ENCODE assay signal across 11 mouse cellular contexts in genomic region chr8:70561357-70561756, GRCm38 (mm10). TPM values are rescaled to one million over a fixed set of nuclear protein-coding genes. Genes with fewer than 3 reads are reported as not detected.
DNase-seq lines count a peak whose midpoint lies in the region; ATAC-seq lines count a peak whose summit lies in the region.
"Had no signal": no experiment of that assay in that cellular context is flagged by ENCODE, and none has a peak within 500 bp of the region (broad histone marks: within the 10 kb centered on the region; RNA-seq: fewer than 3 reads in every experiment).

No protein-coding gene starts in this region.

- no peaks in the 10 kb centered on the region for H3K36me3 ChIP-seq in hindbrain, embryonic 10.5 days
- no peaks in the 10 kb centered on the region for H3K36me3 ChIP-seq in hindbrain, embryonic 16.5 days (ENCODE audit: control insufficient read depth, insufficient read depth, low read length)
- no peaks in the 10 kb centered on the region for H3K36me3 ChIP-seq in lung, embryonic 16.5 days (ENCODE audit: control insufficient read depth, insufficient read depth, low read length)
- H3K36me3 ChIP-seq in heart, embryonic 16.5 days (ENCODE audit: control insufficient read depth, insufficient read depth), result no peaks in the 10 kb centered on the region
- peaks cover 2% of the 10 kb centered on the region; the same call in 1 of the 2 replicates for H3K36me3 ChIP-seq in stomach, embryonic 14.5 days (ENCODE audit: control insufficient read depth, insufficient read depth, low read length)
- no peaks in the 10 kb centered on the region for H3K36me3 ChIP-seq in forebrain, embryonic 11.5 days (ENCODE audit: control insufficient read depth, insufficient read depth, low read length)

- no peak overlapping the region for H3K4me3 ChIP-seq in hindbrain, embryonic 10.5 days
- no peak overlapping the region for H3K4me3 ChIP-seq in hindbrain, embryonic 16.5 days (ENCODE audit: low read length)
- no peak overlapping the region for H3K4me3 ChIP-seq in lung, embryonic 16.5 days (ENCODE audit: low read length)
- H3K4me3 ChIP-seq in heart, embryonic 16.5 days (ENCODE audit: low read length), result no peak overlapping the region
- H3K4me3 ChIP-seq in stomach, embryonic 14.5 days (ENCODE audit: low read depth, low read length), result no peak overlapping the region
- H3K4me3 ChIP-seq in forebrain, embryonic 11.5 days (ENCODE audit: low read depth, low read length), result no peak overlapping the region
- H3K4me3 ChIP-seq: limb, embryonic 13.5 days had no signal

- ATAC-seq in hindbrain, embryonic 16.5 days, result no peak
- ATAC-seq in lung, embryonic 16.5 days (ENCODE audit: low read depth), result 0 out of 2 replicates have a peak, but pooled peaks have one; percentile 6
- ATAC-seq in heart, embryonic 16.5 days (replicated peaks; ENCODE audit: extremely low read depth, insufficient read depth, low FRiP score), result no peak
- no peak for ATAC-seq in stomach, embryonic 14.5 days (ENCODE audit: insufficient number of reproducible peaks, insufficient read depth, low FRiP score, low read depth)
- ATAC-seq in forebrain, embryonic 11.5 days (replicated peaks; ENCODE audit: low FRiP score), result no peak
- ATAC-seq: forebrain, embryonic 16.5 days had no signal

- H3K9ac ChIP-seq in hindbrain, embryonic 16.5 days (ENCODE audit: low read depth, low read length), result no peak overlapping the region
- H3K9ac ChIP-seq in lung, embryonic 16.5 days (ENCODE audit: low read length), result no peak overlapping the region
- peak overlapping the region; percentile 44 for H3K9ac ChIP-seq in heart, embryonic 16.5 days (ENCODE audit: low read length)
- no peak overlapping the region for H3K9ac ChIP-seq in stomach, embryonic 14.5 days (replicated peaks; ENCODE audit: low read depth, low read length)
- H3K9ac ChIP-seq in forebrain, embryonic 11.5 days (ENCODE audit: low read length), result no peak overlapping the region
- H3K9ac ChIP-seq: limb, embryonic 13.5 days had no signal

- H3K9me3 ChIP-seq in hindbrain, embryonic 10.5 days, result no peaks in the 10 kb centered on the region
- H3K9me3 ChIP-seq in hindbrain, embryonic 16.5 days (ENCODE audit: control insufficient read depth, low read length), result no peaks in the 10 kb centered on the region
- H3K9me3 ChIP-seq in lung, embryonic 16.5 days (ENCODE audit: control insufficient read depth, low read length), result no peaks in the 10 kb centered on the region
- H3K9me3 ChIP-seq in heart, embryonic 16.5 days (replicated peaks; ENCODE audit: control insufficient read depth, low read length), result no peaks in the 10 kb centered on the region
- no peaks in the 10 kb centered on the region for H3K9me3 ChIP-seq in stomach, embryonic 14.5 days (ENCODE audit: control insufficient read depth, low read depth, low read length)
- H3K9me3 ChIP-seq in forebrain, embryonic 11.5 days (ENCODE audit: control insufficient read depth, low read length), result no peaks in the 10 kb centered on the region
- H3K9me3 ChIP-seq: limb, embryonic 13.5 days had no signal

- no peak overlapping the region for H3K4me2 ChIP-seq in hindbrain, embryonic 16.5 days (ENCODE audit: low read length)
- H3K4me2 ChIP-seq in lung, embryonic 16.5 days (ENCODE audit: low read depth, low read length), result no peak overlapping the region
- H3K4me2 ChIP-seq in heart, embryonic 16.5 days (ENCODE audit: low read depth, low read length), result no peak overlapping the region
- no peak overlapping the region for H3K4me2 ChIP-seq in stomach, embryonic 14.5 days (replicated peaks; ENCODE audit: low read depth, low read length)
- H3K4me2 ChIP-seq in forebrain, embryonic 11.5 days (ENCODE audit: low read depth, low read length, severe bottlenecking), result no peak overlapping the region
- H3K4me2 ChIP-seq: limb, embryonic 13.5 days had no signal

- no peak for DNase-seq in hindbrain, embryonic 10.5 days (ENCODE audit: low spot score)
- no peak for DNase-seq in lung, postnatal 10 days
- DNase-seq in MN1 (ENCODE audit: low spot score), result no peak
- DNase-seq in forebrain, embryonic 11.5 days (ENCODE audit: low spot score), result no peak
- DNase-seq: thymus, adult 18-20 months had no signal

- peaks cover 43% of the 10 kb centered on the region for H3K4me1 ChIP-seq in hindbrain, embryonic 10.5 days (replicated peaks)
- peaks cover 12% of the 10 kb centered on the region for H3K4me1 ChIP-seq in hindbrain, embryonic 16.5 days (ENCODE audit: control insufficient read depth, insufficient read depth, low read depth, low read length)
- H3K4me1 ChIP-seq in lung, embryonic 16.5 days (replicated peaks; ENCODE audit: control insufficient read depth, insufficient read depth, low read length), result peaks cover 52% of the 10 kb centered on the region
- H3K4me1 ChIP-seq in heart, embryonic 16.5 days (ENCODE audit: control insufficient read depth, insufficient read depth, low read length), result peaks cover 70% of the 10 kb centered on the region
- peaks cover 33% of the 10 kb centered on the region for H3K4me1 ChIP-seq in stomach, embryonic 14.5 days (ENCODE audit: control insufficient read depth, insufficient read depth, low read length)
- H3K4me1 ChIP-seq in forebrain, embryonic 11.5 days (replicated peaks; ENCODE audit: control insufficient read depth, insufficient read depth, low read length), result no peaks in the 10 kb centered on the region

- 0 out of 2 replicates have a peak overlapping the region, but pooled peaks have one; percentile 35 for H3K27ac ChIP-seq in hindbrain, embryonic 10.5 days
- H3K27ac ChIP-seq in hindbrain, embryonic 16.5 days (ENCODE audit: low read depth, low read length), result no peak overlapping the region
- H3K27ac ChIP-seq in lung, embryonic 16.5 days (ENCODE audit: low read length), result peak overlapping the region; percentile 17; the same call in 1 of the 2 replicates
- H3K27ac ChIP-seq in heart, embryonic 16.5 days (ENCODE audit: low read length), result peak overlapping the region; percentile 60
- peak overlapping the region; percentile 41; the same call in 1 of the 2 replicates for H3K27ac ChIP-seq in stomach, embryonic 14.5 days (ENCODE audit: low read length)
- H3K27ac ChIP-seq in forebrain, embryonic 11.5 days (ENCODE audit: low read depth, low read length), result no peak overlapping the region
- H3K27ac ChIP-seq: limb, embryonic 13.5 days had no signal

- no peaks in the 10 kb centered on the region for H3K27me3 ChIP-seq in hindbrain, embryonic 10.5 days (ENCODE audit: insufficient read depth, poor library complexity, severe bottlenecking)
- H3K27me3 ChIP-seq in hindbrain, embryonic 16.5 days (replicated peaks; ENCODE audit: control insufficient read depth, insufficient read depth, low read length), result no peaks in the 10 kb centered on the region
- no peaks in the 10 kb centered on the region for H3K27me3 ChIP-seq in lung, embryonic 16.5 days (ENCODE audit: control insufficient read depth, insufficient read depth, low read depth, low read length)
- no peaks in the 10 kb centered on the region for H3K27me3 ChIP-seq in heart, embryonic 16.5 days (ENCODE audit: control insufficient read depth, insufficient read depth, low read length)
- no peaks in the 10 kb centered on the region for H3K27me3 ChIP-seq in stomach, embryonic 14.5 days (ENCODE audit: control insufficient read depth, insufficient read depth, low read length)
- no peaks in the 10 kb centered on the region for H3K27me3 ChIP-seq in forebrain, embryonic 11.5 days (ENCODE audit: control insufficient read depth, insufficient read depth, low read length)
- H3K27me3 ChIP-seq: limb, embryonic 13.5 days had no signal

- WGBS in hindbrain, embryonic 10.5 days, result 75% methylated on average over 4 of the region's 4 CpGs
- 77% methylated on average over 4 of the region's 4 CpGs for WGBS in hindbrain, embryonic 16.5 days
- 34% methylated on average over 4 of the region's 4 CpGs for WGBS in lung, embryonic 16.5 days
- 29% methylated on average over 4 of the region's 4 CpGs for WGBS in heart, embryonic 16.5 days
- WGBS in stomach, embryonic 14.5 days, result 25% methylated on average over 4 of the region's 4 CpGs
- 85% methylated on average over 4 of the region's 4 CpGs for WGBS in forebrain, embryonic 11.5 days

RNA-seq across cellular contexts. Expression of gene Ell, which starts 22.1 kb away (rescaled TPM):
- polyA plus RNA-seq in hindbrain, embryonic 10.5 days (2016; fragmentation: Nextera tagmentation; extraction: Ambion mirVana), result 20.5 and 22.4 TPM in 2 replicates
- polyA plus RNA-seq in hindbrain, embryonic 16.5 days (2015; fragmentation: Nextera tagmentation; extraction: Ambion mirVana), result 14.9 and 19.2 TPM in 2 replicates
- polyA plus RNA-seq in lung, embryonic 16.5 days (2015; fragmentation: Nextera tagmentation; extraction: Ambion mirVana), result 19.8 and 21.4 TPM in 2 replicates
- 14.0 and 15.4 TPM in 2 replicates for polyA plus RNA-seq in heart, embryonic 16.5 days (2015; fragmentation: Nextera tagmentation; extraction: Ambion mirVana)
- polyA plus RNA-seq in stomach, embryonic 14.5 days (2014; fragmentation: Nextera tagmentation; extraction: Ambion mirVana), result 17.1 and 17.9 TPM in 2 replicates
- polyA plus RNA-seq in forebrain, embryonic 11.5 days (2014; fragmentation: Nextera tagmentation; extraction: Ambion mirVana), result 21.8 and 22.2 TPM in 2 replicates

RNA-seq across cellular contexts. Expression of gene Isyna1, which starts 32.8 kb away (rescaled TPM):
- polyA plus RNA-seq in hindbrain, embryonic 10.5 days (2016; fragmentation: Nextera tagmentation; extraction: Ambion mirVana), result 158 and 159 TPM in 2 replicates
- 150 and 164 TPM in 2 replicates for polyA plus RNA-seq in hindbrain, embryonic 16.5 days (2015; fragmentation: Nextera tagmentation; extraction: Ambion mirVana)
- 118 and 121 TPM in 2 replicates for polyA plus RNA-seq in lung, embryonic 16.5 days (2015; fragmentation: Nextera tagmentation; extraction: Ambion mirVana)
- 111 and 117 TPM in 2 replicates for polyA plus RNA-seq in heart, embryonic 16.5 days (2015; fragmentation: Nextera tagmentation; extraction: Ambion mirVana)
- polyA plus RNA-seq in stomach, embryonic 14.5 days (2014; fragmentation: Nextera tagmentation; extraction: Ambion mirVana), result 81.3 and 82.4 TPM in 2 replicates
- 98.1 and 109 TPM in 2 replicates for polyA plus RNA-seq in forebrain, embryonic 11.5 days (2014; fragmentation: Nextera tagmentation; extraction: Ambion mirVana)

RNA-seq across cellular contexts. Expression of gene Kxd1, which starts 33.6 kb away (rescaled TPM):
- polyA plus RNA-seq in hindbrain, embryonic 10.5 days (2016; fragmentation: Nextera tagmentation; extraction: Ambion mirVana), result 54.3 and 57.7 TPM in 2 replicates
- polyA plus RNA-seq in hindbrain, embryonic 16.5 days (2015; fragmentation: Nextera tagmentation; extraction: Ambion mirVana), result 45.2 and 45.4 TPM in 2 replicates
- polyA plus RNA-seq in lung, embryonic 16.5 days (2015; fragmentation: Nextera tagmentation; extraction: Ambion mirVana), result 54.0 and 55.3 TPM in 2 replicates
- polyA plus RNA-seq in heart, embryonic 16.5 days (2015; fragmentation: Nextera tagmentation; extraction: Ambion mirVana), result 74.4 and 77.6 TPM in 2 replicates
- polyA plus RNA-seq in stomach, embryonic 14.5 days (2014; fragmentation: Nextera tagmentation; extraction: Ambion mirVana), result 58.9 and 72.3 TPM in 2 replicates
- 56.0 and 59.9 TPM in 2 replicates for polyA plus RNA-seq in forebrain, embryonic 11.5 days (2014; fragmentation: Nextera tagmentation; extraction: Ambion mirVana)

RNA-seq across cellular contexts. Expression of gene Fkbp8, which starts 33.8 kb away (rescaled TPM):
- 311 and 360 TPM in 2 replicates for polyA plus RNA-seq in hindbrain, embryonic 10.5 days (2016; fragmentation: Nextera tagmentation; extraction: Ambion mirVana)
- 429 and 441 TPM in 2 replicates for polyA plus RNA-seq in hindbrain, embryonic 16.5 days (2015; fragmentation: Nextera tagmentation; extraction: Ambion mirVana)
- polyA plus RNA-seq in lung, embryonic 16.5 days (2015; fragmentation: Nextera tagmentation; extraction: Ambion mirVana), result 300 and 319 TPM in 2 replicates
- polyA plus RNA-seq in heart, embryonic 16.5 days (2015; fragmentation: Nextera tagmentation; extraction: Ambion mirVana), result 273 and 275 TPM in 2 replicates
- 258 and 281 TPM in 2 replicates for polyA plus RNA-seq in stomach, embryonic 14.5 days (2014; fragmentation: Nextera tagmentation; extraction: Ambion mirVana)
- polyA plus RNA-seq in forebrain, embryonic 11.5 days (2014; fragmentation: Nextera tagmentation; extraction: Ambion mirVana), result 268 and 290 TPM in 2 replicates

RNA-seq across cellular contexts. Expression of gene Ssbp4, which starts 47.3 kb away (rescaled TPM):
- polyA plus RNA-seq in hindbrain, embryonic 10.5 days (2016; fragmentation: Nextera tagmentation; extraction: Ambion mirVana), result 84.4 and 117 TPM in 2 replicates
- 148 and 157 TPM in 2 replicates for polyA plus RNA-seq in hindbrain, embryonic 16.5 days (2015; fragmentation: Nextera tagmentation; extraction: Ambion mirVana)
- polyA plus RNA-seq in lung, embryonic 16.5 days (2015; fragmentation: Nextera tagmentation; extraction: Ambion mirVana), result 106 and 108 TPM in 2 replicates
- 68.4 and 69.5 TPM in 2 replicates for polyA plus RNA-seq in heart, embryonic 16.5 days (2015; fragmentation: Nextera tagmentation; extraction: Ambion mirVana)
- 121 and 122 TPM in 2 replicates for polyA plus RNA-seq in stomach, embryonic 14.5 days (2014; fragmentation: Nextera tagmentation; extraction: Ambion mirVana)
- polyA plus RNA-seq in forebrain, embryonic 11.5 days (2014; fragmentation: Nextera tagmentation; extraction: Ambion mirVana), result 113 and 127 TPM in 2 replicates

Comparison
In these comparisons a context has a peak if more than half of its experiments do, and no peak if none do; other contexts are left out.
1. H3K27ac ChIP-seq: peak in hindbrain, embryonic 10.5 days (single experiment), lung, embryonic 16.5 days (single experiment), heart, embryonic 16.5 days (single experiment) and stomach, embryonic 14.5 days (single experiment); none in hindbrain, embryonic 16.5 days (single experiment) and forebrain, embryonic 11.5 days (single experiment).